Mouse (Mus musculus): ENCODE measurements around the gene Tcf20. TPM values are rescaled to one million over a fixed set of nuclear protein-coding genes. Genes with fewer than 3 reads are reported as not detected.

Tcf20 gene
- polyA plus RNA-seq, 1 experiment from 2014 or later, result 7.5 TPM

Small RNAs within 50 kb of the gene (microRNA-seq; reads per million reads assigned to microRNA genes)
- gene Gm27618 (not detected), gene Mir3080 (31.7 reads per million, percentile 37 among the genes with 10 or more reads in this experiment)

Other genes with a start within 250 kb of the Tcf20 start
- not detected in 2 replicates for gene Cyp2d40, start 223.7 kb downstream of the Tcf20 start, polyA plus RNA-seq (2016; fragmentation: Nextera tagmentation; extraction: Ambion mirVana)
- not detected in 2 replicates for gene Cyp2d26, start 193.6 kb downstream of the Tcf20 start, polyA plus RNA-seq (2016; fragmentation: Nextera tagmentation; extraction: Ambion mirVana)
- gene Nfam1, start 45.4 kb upstream of the Tcf20 start, polyA plus RNA-seq (2016; fragmentation: Nextera tagmentation; extraction: Ambion mirVana), result 4.3 and 4.6 TPM in 2 replicates
- gene Serhl, start 101.6 kb upstream of the Tcf20 start, polyA plus RNA-seq (2016; fragmentation: Nextera tagmentation; extraction: Ambion mirVana), result 54.2 and 56.0 TPM in 2 replicates
- 88.1 and 91.4 TPM in 2 replicates for gene Rrp7a, start 134.9 kb upstream of the Tcf20 start, polyA plus RNA-seq (2016; fragmentation: Nextera tagmentation; extraction: Ambion mirVana)
- gene Poldip3, start 161.5 kb upstream of the Tcf20 start, polyA plus RNA-seq (2016; fragmentation: Nextera tagmentation; extraction: Ambion mirVana), result 189 and 190 TPM in 2 replicates
- 218 and 255 TPM in 2 replicates for gene Cyb5r3, start 184.7 kb upstream of the Tcf20 start, polyA plus RNA-seq (2016; fragmentation: Nextera tagmentation; extraction: Ambion mirVana)

Measured in midbrain, embryonic 10.5 days (tissue).